Mouse (Mus musculus) heart, adult 2 months (tissue): ENCODE results near the gene Chrna9.

Experiments used
- CTCF ChIP-seq: fragments of 200-600 bp; IDR thresholded peaks from 2 replicates; pipeline ENCODE4 v1.8.1; 2022; ENCODE audit warnings: antibody characterized with exemption, mild to moderate bottlenecking, moderate library complexity
- EP300 ChIP-seq: fragments of 200-500 bp; IDR thresholded peaks from 2 replicates; pipeline ENCODE4 v1.6.1; 2011; ENCODE audit warnings: low read depth, low read length, control low read depth; ENCODE audit not compliant: insufficient read depth
- POLR2A ChIP-seq: fragments of 200-500 bp; IDR thresholded peaks from 2 replicates; pipeline ENCODE4 v1.6.1; 2011; ENCODE audit warnings: mild to moderate bottlenecking, low read depth, low read length, control low read depth; ENCODE audit not compliant: insufficient read depth

GRCm38 (mm10) chr5:65958597-65958996 lies 23.9 kb downstream of the Chrna9 start:
- TF ChIP-seq POLR2A (no peak), CTCF (peak; percentile 98), EP300 (no peak)
